ENCODE assay signal across 8 mouse cellular contexts in genomic region chr6:38535366-38535690, GRCm38 (mm10). TPM values are rescaled to one million over a fixed set of nuclear protein-coding genes. Genes with fewer than 3 reads are reported as not detected.
DNase-seq lines count a peak whose midpoint lies in the region; ATAC-seq and TF ChIP-seq lines count a peak whose summit lies in the region.

No protein-coding gene starts in this region.

- H3K9me3 ChIP-seq in embryonic facial prominence, embryonic 14.5 days (ENCODE audit: control insufficient read depth, low read length): no peaks in the 10 kb centered on the region
- H3K9me3 ChIP-seq in intestine, embryonic 15.5 days: no peaks in the 10 kb centered on the region
- no peaks in the 10 kb centered on the region for H3K9me3 ChIP-seq in neural tube, embryonic 13.5 days

- TF ChIP-seq CTCF in liver, adult 2 months (IDR thresholded peaks at IDR 0.05; ENCODE audit: low read depth, low read length): no peak

- H3K4me3 ChIP-seq in liver, adult 2 months (ENCODE audit: insufficient read depth, low read depth, low read length): peak overlapping the region; percentile 88
- peak overlapping the region; percentile 85 for H3K4me3 ChIP-seq in embryonic facial prominence, embryonic 14.5 days (ENCODE audit: low read depth, low read length)
- peak overlapping the region; percentile 74 for H3K4me3 ChIP-seq in intestine, embryonic 15.5 days (replicated peaks)
- H3K4me3 ChIP-seq in neural tube, embryonic 13.5 days: peak overlapping the region; percentile 82

- TF ChIP-seq POLR2A in liver, adult 2 months (IDR thresholded peaks at IDR 0.05; ENCODE audit: extremely low read depth, insufficient read depth, low read length): no peak

- no peak for DNase-seq in liver, adult 2 months (ENCODE audit: extremely low read depth, low read depth, low spot score)
- DNase-seq in liver (no peak), MN1 (ENCODE audit: low spot score) (no peak)
- DNase-seq in embryonic facial prominence, embryonic 14.5 days (ENCODE audit: low spot score): no peak
- DNase-seq in gastrocnemius, adult 18-20 months (ENCODE audit: low spot score): no peak
- no peak for DNase-seq in retina, embryonic 14.5 days (ENCODE audit: low spot score)

- H3K27ac ChIP-seq in liver, adult 2 months (replicated peaks; ENCODE audit: insufficient read depth, low read depth, low read length): peak overlapping the region; percentile 93
- peak overlapping the region; percentile 98; the same call in 1 of the 2 replicates for H3K27ac ChIP-seq in embryonic facial prominence, embryonic 14.5 days (replicated peaks; ENCODE audit: low read depth, low read length)
- peak overlapping the region; percentile 97 for H3K27ac ChIP-seq in intestine, embryonic 15.5 days
- peak overlapping the region; percentile 98 for H3K27ac ChIP-seq in neural tube, embryonic 13.5 days (replicated peaks)

- H3K36me3 ChIP-seq in liver, adult 2 months (ENCODE audit: control insufficient read depth, insufficient read depth, low read length): peaks cover 2% of the 10 kb centered on the region; the same call in 1 of the 2 replicates
- H3K36me3 ChIP-seq in embryonic facial prominence, embryonic 14.5 days (ENCODE audit: control insufficient read depth, insufficient read depth, low read length): no peaks in the 10 kb centered on the region
- peaks cover 5% of the 10 kb centered on the region; the same call in 1 of the 2 replicates for H3K36me3 ChIP-seq in intestine, embryonic 15.5 days
- H3K36me3 ChIP-seq in neural tube, embryonic 13.5 days: peaks cover 13% of the 10 kb centered on the region; the same call in 1 of the 2 replicates

- no peaks in the 10 kb centered on the region for H3K27me3 ChIP-seq in liver, adult 2 months (ENCODE audit: control insufficient read depth, insufficient read depth, low read length)
- no peaks in the 10 kb centered on the region for H3K27me3 ChIP-seq in embryonic facial prominence, embryonic 14.5 days (replicated peaks; ENCODE audit: control insufficient read depth, insufficient read depth, low read length)
- no peaks in the 10 kb centered on the region for H3K27me3 ChIP-seq in intestine, embryonic 15.5 days (replicated peaks)
- no peaks in the 10 kb centered on the region for H3K27me3 ChIP-seq in neural tube, embryonic 13.5 days

- ATAC-seq in embryonic facial prominence, embryonic 14.5 days (ENCODE audit: low read depth): no peak
- ATAC-seq in intestine, embryonic 15.5 days: no peak
- ATAC-seq in neural tube, embryonic 13.5 days (ENCODE audit: low read depth): no peak

- H3K9ac ChIP-seq in liver, adult 2 months (ENCODE audit: low read depth, low read length): peak overlapping the region; percentile 95
- peak overlapping the region; percentile 85 for H3K9ac ChIP-seq in embryonic facial prominence, embryonic 14.5 days (ENCODE audit: low read depth, low read length)
- peak overlapping the region; percentile 90 for H3K9ac ChIP-seq in intestine, embryonic 15.5 days
- H3K9ac ChIP-seq in neural tube, embryonic 13.5 days: peak overlapping the region; percentile 89

- peak overlapping the region; percentile 55 for H3K4me2 ChIP-seq in embryonic facial prominence, embryonic 14.5 days (ENCODE audit: low read depth, low read length)
- peak overlapping the region; percentile 56 for H3K4me2 ChIP-seq in intestine, embryonic 15.5 days (replicated peaks)
- peak overlapping the region; percentile 58 for H3K4me2 ChIP-seq in neural tube, embryonic 13.5 days

- H3K4me1 ChIP-seq in liver, adult 2 months (ENCODE audit: control insufficient read depth, insufficient read depth, low read length): peaks cover 7% of the 10 kb centered on the region
- 0 out of 2 replicates have a peak, but pooled peaks cover 4% of the 10 kb centered on the region for H3K4me1 ChIP-seq in embryonic facial prominence, embryonic 14.5 days (ENCODE audit: control insufficient read depth, insufficient read depth, low read length)
- H3K4me1 ChIP-seq in intestine, embryonic 15.5 days (replicated peaks): no peaks in the 10 kb centered on the region
- peaks cover 15% of the 10 kb centered on the region for H3K4me1 ChIP-seq in neural tube, embryonic 13.5 days (replicated peaks)

- H3K79me2 ChIP-seq in liver, adult 2 months (ENCODE audit: control insufficient read depth, insufficient read depth, low read length): no peaks in the 10 kb centered on the region

- WGBS in liver, adult 2 months: 0% methylated on average over 9 of the region's 9 CpGs
- WGBS in embryonic facial prominence, embryonic 14.5 days: 2% methylated on average over 9 of the region's 9 CpGs
- 1% methylated on average over 9 of the region's 9 CpGs for WGBS in intestine, embryonic 15.5 days
- 2% methylated on average over 9 of the region's 9 CpGs for WGBS in neural tube, embryonic 13.5 days

RNA-seq across cellular contexts. Expression of gene Fmc1, which starts 2.0 kb away (rescaled TPM):
- total RNA-seq in liver, adult 2 months (2014; rRNA removed): 63.7 and 93.6 TPM in 2 replicates
- 219 and 299 TPM in 2 replicates for polyA plus RNA-seq in liver, adult 2 months (2012; rRNA removed)
- polyA plus RNA-seq in embryonic facial prominence, embryonic 14.5 days (2014; fragmentation: Nextera tagmentation; extraction: Ambion mirVana): 92.8 and 93.8 TPM in 2 replicates
- 170 and 176 TPM in 2 replicates for polyA plus RNA-seq in intestine, embryonic 15.5 days (2015; fragmentation: Nextera tagmentation; extraction: Ambion mirVana)
- 165 and 187 TPM in 2 replicates for polyA plus RNA-seq in neural tube, embryonic 13.5 days (2015; fragmentation: Nextera tagmentation; extraction: Ambion mirVana)
- total RNA-seq in gastrocnemius, adult 18-20 months (2021): 100 to 1,000 TPM; 144 to 163 TPM

RNA-seq across cellular contexts. Expression of gene Luc7l2, which starts 15.8 kb away (rescaled TPM):
- total RNA-seq in liver, adult 2 months (2014; rRNA removed): 96.2 and 128 TPM in 2 replicates
- 12.8 and 20.0 TPM in 2 replicates for polyA plus RNA-seq in liver, adult 2 months (2012; rRNA removed)
- 43.1 and 53.0 TPM in 2 replicates for polyA plus RNA-seq in embryonic facial prominence, embryonic 14.5 days (2014; fragmentation: Nextera tagmentation; extraction: Ambion mirVana)
- 29.2 and 29.6 TPM in 2 replicates for polyA plus RNA-seq in intestine, embryonic 15.5 days (2015; fragmentation: Nextera tagmentation; extraction: Ambion mirVana)
- 38.3 and 41.1 TPM in 2 replicates for polyA plus RNA-seq in neural tube, embryonic 13.5 days (2015; fragmentation: Nextera tagmentation; extraction: Ambion mirVana)
- 100 to 1,000 TPM in 1 of 2 experiments, 10 to 100 TPM in 1; 93.4 to 108 TPM for total RNA-seq in gastrocnemius, adult 18-20 months (2021)
